Mouse (Mus musculus) midbrain, embryonic 13.5 days (tissue): ENCODE results near the gene Gss. TPM values are rescaled to one million over a fixed set of nuclear protein-coding genes. Genes with fewer than 3 reads are reported as not detected.
A peak's percentile ranks its signal among the peaks of the same experiment; 100 is the strongest.

Experiments
- ATAC-seq: fragments of 200-750 bp; cut with Nextera tagmentation; 2 replicates; pipeline ENCODE4 v1.8.0; 2017; ENCODE audit warnings: mild to moderate bottlenecking, moderate TSS enrichment, moderate library complexity
- H3K27ac ChIP-seq: fragments of 300-500 bp; sonication (generic); 2 replicates; pipeline ENCODE4 v1.5.1; 2015; ENCODE audit warnings: inconsistent platforms, mild to moderate bottlenecking, moderate library complexity
- H3K27me3 ChIP-seq: fragments of 300-500 bp; sonication (generic); 2 replicates; pipeline ENCODE4 v1.6.1; 2015; ENCODE audit warnings: mild to moderate bottlenecking, inconsistent platforms
- H3K36me3 ChIP-seq: fragments of 300-500 bp; sonication (generic); 2 replicates; pipeline ENCODE4 v1.6.1; 2015; ENCODE audit warnings: mild to moderate bottlenecking, inconsistent platforms
- H3K4me1 ChIP-seq: fragments of 300-500 bp; sonication (generic); replicated peaks from 2 replicates; pipeline ENCODE4 v1.6.1; 2015; ENCODE audit warnings: inconsistent platforms
- H3K4me2 ChIP-seq: fragments of 300-500 bp; sonication (generic); replicated peaks from 2 replicates; pipeline ENCODE4 v1.6.1; 2015; ENCODE audit warnings: moderate library complexity, mild to moderate bottlenecking, inconsistent platforms
- H3K4me3 ChIP-seq: fragments of 300-500 bp; sonication (generic); replicated peaks from 2 replicates; pipeline ENCODE4 v1.5.1; 2015; ENCODE audit warnings: mild to moderate bottlenecking, inconsistent platforms
- H3K9ac ChIP-seq: fragments of 300-500 bp; sonication (generic); replicated peaks from 2 replicates; pipeline ENCODE4 v1.6.1; 2015; ENCODE audit warnings: mild to moderate bottlenecking, inconsistent platforms
- H3K9me3 ChIP-seq: fragments of 300-500 bp; sonication (generic); 2 replicates; pipeline ENCODE4 v1.6.1; 2016; ENCODE audit warnings: mild to moderate bottlenecking, inconsistent platforms
- WGBS: fragments of 180-500 bp; shearing (Covaris S2); methylation state at CpG from one replicate; pipeline ENCODE4 v1.1.7; 2015; 5-methylcytosine and 5-hydroxymethylcytosine counted together
- microRNA counts: library from miRNA; unstranded; fragments of <30 nt; microRNA quantifications from one replicate; lab custom pipeline; 2016
- microRNA-seq: library from miRNA; unstranded; fragments of <30 nt; microRNA quantifications from one replicate; pipeline ENCODE4, GENCODE M21; 2016
- polyA plus RNA-seq: library from polyadenylated mRNA; unstranded; fragments of >200 nt; fragmentation: Nextera tagmentation; extraction: Ambion mirVana; gene quantifications from 2 replicates; pipeline ENCODE4 v1.2.1, GENCODE M21; 2015

The Gss gene
- polyA plus RNA-seq, 1 experiment from 2014 or later, result 16.0 TPM

- Histone ChIP-seq H3K36me3 (no peaks in the 10 kb centered on the region), H3K4me2 (no peak overlapping the region), H3K27ac (no peak overlapping the region), H3K27me3 (no peaks in the 10 kb centered on the region), H3K4me3 (no peak overlapping the region), H3K9me3 (no peaks in the 10 kb centered on the region), H3K4me1 (no peaks in the 10 kb centered on the region), H3K9ac (no peak overlapping the region)
- no peak for ATAC-seq
Measured at GRCm38 (mm10) chr2:155536292-155536691, 56.3 kb downstream of the Gss start.

GRCm38 (mm10) chr2:155527367-155527766, 65.2 kb downstream of the Gss start:
- H3K27ac ChIP-seq, result no peak overlapping the region
- ATAC-seq, result no peak
- H3K9me3 ChIP-seq, result no peaks in the 10 kb centered on the region
- H3K9ac ChIP-seq, result no peak overlapping the region
- H3K4me3 ChIP-seq, result no peak overlapping the region
- 86% methylated on average over 5 of the region's 5 CpGs for WGBS
- no peak overlapping the region for H3K4me2 ChIP-seq
- no peaks in the 10 kb centered on the region for H3K36me3 ChIP-seq
- no peaks in the 10 kb centered on the region for H3K4me1 ChIP-seq
- no peaks in the 10 kb centered on the region for H3K27me3 ChIP-seq

GRCm38 (mm10) chr2:155524378-155524777, 68.2 kb downstream of the Gss start:
- H3K27ac ChIP-seq, result no peak overlapping the region
- H3K9ac ChIP-seq, result no peak overlapping the region
- H3K4me3 ChIP-seq, result no peak overlapping the region
- H3K36me3 ChIP-seq, result no peaks in the 10 kb centered on the region
- H3K9me3 ChIP-seq, result no peaks in the 10 kb centered on the region
- no peaks in the 10 kb centered on the region for H3K4me1 ChIP-seq
- no peaks in the 10 kb centered on the region for H3K27me3 ChIP-seq
- H3K4me2 ChIP-seq, result no peak overlapping the region
- no peak for ATAC-seq
- WGBS, result 70% methylated on average over 1 of the region's 1 CpGs

- H3K9ac ChIP-seq, result no peak overlapping the region
- 60% methylated on average over 5 of the region's 5 CpGs for WGBS
- peaks cover 4% of the 10 kb centered on the region for H3K4me1 ChIP-seq
- H3K4me2 ChIP-seq, result no peak overlapping the region
- no peaks in the 10 kb centered on the region for H3K27me3 ChIP-seq
- H3K4me3 ChIP-seq, result no peak overlapping the region
- no peak overlapping the region for H3K27ac ChIP-seq
- no peak for ATAC-seq
- no peaks in the 10 kb centered on the region for H3K36me3 ChIP-seq
- H3K9me3 ChIP-seq, result no peaks in the 10 kb centered on the region
Measured at GRCm38 (mm10) chr2:155523706-155524105, 68.9 kb downstream of the Gss start.

- Histone ChIP-seq H3K4me2 (peak overlapping the region; percentile 68), H3K4me1 (peaks cover 23% of the 10 kb centered on the region), H3K27ac (peak overlapping the region; percentile 78), H3K4me3 (peak overlapping the region; percentile 68), H3K9me3 (no peaks in the 10 kb centered on the region), H3K27me3 (no peaks in the 10 kb centered on the region), H3K9ac (peak overlapping the region; percentile 69), H3K36me3 (no peaks in the 10 kb centered on the region)
- WGBS, result 26% methylated on average over 18 of the region's 18 CpGs
- ATAC-seq, result no peak
Measured at GRCm38 (mm10) chr2:155518531-155519270, 73.9 kb downstream of the Gss start.

GRCm38 (mm10) chr2:155517455-155518423, 74.9 kb downstream of the Gss start, which contains the start of the genes Acss2 and Ggt7:
Gene Acss2, plus strand, starts transcription at chr2:155517948.
Gene Ggt7, minus strand, starts transcription at chr2:155518237.
- Histone ChIP-seq H3K36me3 (no peaks in the 10 kb centered on the region), H3K27me3 (no peaks in the 10 kb centered on the region), H3K9ac (peak within 1 kb of the TSS; percentile 69), H3K9me3 (no peaks in the 10 kb centered on the region), H3K4me1 (peaks cover 33% of the 10 kb centered on the region), H3K27ac (peak within 1 kb of the TSS; percentile 78), H3K4me2 (peak within 1 kb of the TSS; percentile 68), H3K4me3 (peak within 1 kb of the TSS; percentile 68)
- 4% methylated on average over 67 of the region's 70 CpGs for WGBS
- ATAC-seq, result peak; percentile 98

GRCm38 (mm10) chr2:155515941-155516340, 76.7 kb downstream of the Gss start:
- Histone ChIP-seq H3K4me3 (no peak overlapping the region), H3K9me3 (no peaks in the 10 kb centered on the region), H3K9ac (no peak overlapping the region), H3K4me1 (peaks cover 41% of the 10 kb centered on the region), H3K36me3 (peaks cover 3% of the 10 kb centered on the region; the same call in 1 of the 2 replicates), H3K27me3 (no peaks in the 10 kb centered on the region), H3K4me2 (no peak overlapping the region), H3K27ac (no peak overlapping the region)
- no peak for ATAC-seq
- WGBS, result 6% methylated on average over 1 of the region's 1 CpGs

- peak overlapping the region; percentile 81 for H3K27ac ChIP-seq
- H3K9ac ChIP-seq, result peak overlapping the region; percentile 88
- H3K36me3 ChIP-seq, result peaks cover 5% of the 10 kb centered on the region; the same call in 1 of the 2 replicates
- H3K27me3 ChIP-seq, result no peaks in the 10 kb centered on the region
- peak overlapping the region; percentile 78 for H3K4me2 ChIP-seq
- WGBS, result under 1% methylated on average over 23 of the region's 23 CpGs
- ATAC-seq, result peak; percentile 49
- H3K9me3 ChIP-seq, result no peaks in the 10 kb centered on the region
- peaks cover 41% of the 10 kb centered on the region for H3K4me1 ChIP-seq
- H3K4me3 ChIP-seq, result peak overlapping the region; percentile 75
Measured at GRCm38 (mm10) chr2:155514666-155515065, 77.9 kb downstream of the Gss start.

GRCm38 (mm10) chr2:155513543-155513942, 79.1 kb downstream of the Gss start:
- Histone ChIP-seq H3K4me3 (peak overlapping the region; percentile 75), H3K9ac (peak overlapping the region; percentile 88), H3K9me3 (no peaks in the 10 kb centered on the region), H3K27me3 (no peaks in the 10 kb centered on the region), H3K4me1 (peaks cover 35% of the 10 kb centered on the region), H3K4me2 (peak overlapping the region; percentile 78), H3K36me3 (peaks cover 9% of the 10 kb centered on the region; the same call in 1 of the 2 replicates), H3K27ac (peak overlapping the region; percentile 81)
- no peak for ATAC-seq
- 65% methylated on average over 5 of the region's 5 CpGs for WGBS

MicroRNAs encoded within 50 kb of the gene (microRNA counts, 519-probe panel; counts per million panel counts)
- 110 counts per million, percentile 56 among the panel's probes with 10 or more counts for microRNA mmu-miR-499 (lab: Ali Mortazavi, UCI)

Small RNAs within 50 kb of the gene (microRNA-seq; reads per million reads assigned to microRNA genes)
- gene Mir499, result 2.5 reads per million, percentile 7 among the genes with 10 or more reads in this experiment

Other genes starting within 250 kb of the Gss start
- 51.8 and 54.5 TPM in 2 replicates for gene Pigu, start 235.4 kb downstream of the Gss start, polyA plus RNA-seq
- gene Trp53inp2, start 211.8 kb downstream of the Gss start, polyA plus RNA-seq, result 118 and 131 TPM in 2 replicates
- gene Ncoa6, start 118.9 kb downstream of the Gss start, polyA plus RNA-seq, result 30.0 and 34.5 TPM in 2 replicates
- 27.5 and 28.0 TPM in 2 replicates for gene Acss2, start 74.9 kb downstream of the Gss start, polyA plus RNA-seq
- 62.3 and 65.0 TPM in 2 replicates for gene Ggt7, start 74.6 kb downstream of the Gss start, polyA plus RNA-seq
- 0.97 and 1.1 TPM in 2 replicates for gene Myh7b, start 18.4 kb upstream of the Gss start, polyA plus RNA-seq
- gene Trpc4ap, start 99.6 kb upstream of the Gss start, polyA plus RNA-seq, result 157 and 169 TPM in 2 replicates
- 44.5 and 46.1 TPM in 2 replicates for gene Edem2, start 136.7 kb upstream of the Gss start, polyA plus RNA-seq
- not detected in 2 replicates for gene Gm17581, start 143.1 kb upstream of the Gss start, polyA plus RNA-seq
- 2.4 and 2.5 TPM in 2 replicates for gene Procr, start 158.3 kb upstream of the Gss start, polyA plus RNA-seq
- 9.1 and 9.4 TPM in 2 replicates for gene Mmp24, start 182.5 kb upstream of the Gss start, polyA plus RNA-seq
- 24.3 and 25.2 TPM in 2 replicates for gene BC029722, start 226.6 kb upstream of the Gss start, polyA plus RNA-seq
- gene Eif6, start 234.1 kb upstream of the Gss start, polyA plus RNA-seq, result 157 and 161 TPM in 2 replicates
- 0.58 and 0.66 TPM in 2 replicates for gene Fam83c, start 242.0 kb upstream of the Gss start, polyA plus RNA-seq